Mouse (Mus musculus): ENCODE results near the gene Fus.

- no peak for TF ChIP-seq CTCF (IDR thresholded peaks at IDR 0.05; ENCODE audit: low read depth)
- TF ChIP-seq EP300 (IDR thresholded peaks at IDR 0.05; ENCODE audit: low read depth): no peak
Observed at GRCm38 (mm10) chr7:127980606-127981005, 13.3 kb downstream of the Fus start.

Measured in heart, postnatal 0 days (tissue).